Mouse (Mus musculus): ENCODE results near the gene Nobox.

- TF ChIP-seq E2F4 (IDR thresholded peaks at IDR 0.05; ENCODE audit: insufficient read depth) = no peak
- TF ChIP-seq POLR2A (IDR thresholded peaks at IDR 0.05; ENCODE audit: insufficient read length, low read depth) = no peak
- no peak for TF ChIP-seq TCF12 (IDR thresholded peaks at IDR 0.05; ENCODE audit: insufficient read depth, poor library complexity, severe bottlenecking)
- TF ChIP-seq POLR2AphosphoS2 (IDR thresholded peaks at IDR 0.05; ENCODE audit: insufficient read length, low read depth) = no peak
- TF ChIP-seq USF1 (IDR thresholded peaks at IDR 0.05; ENCODE audit: low read depth) = no peak
- no peak for TF ChIP-seq CEBPB (IDR thresholded peaks at IDR 0.05; ENCODE audit: insufficient read depth, poor library complexity, severe bottlenecking)
- TF ChIP-seq MAX (IDR thresholded peaks at IDR 0.05; ENCODE audit: low read depth) = no peak
- no peak for TF ChIP-seq MYOD1 (IDR thresholded peaks at IDR 0.05; ENCODE audit: control insufficient read depth in 1 of 3, insufficient read length in 2 of 3, low read depth in 2 of 3)
- no peak for TF ChIP-seq REST (IDR thresholded peaks at IDR 0.05; ENCODE audit: insufficient read depth, insufficient read length)
Observed at GRCm38 (mm10) chr6:43353446-43353845, 44.1 kb upstream of the Nobox start.

Measured in myocyte (in vitro differentiated cells).